In the genomic region with DNA sequence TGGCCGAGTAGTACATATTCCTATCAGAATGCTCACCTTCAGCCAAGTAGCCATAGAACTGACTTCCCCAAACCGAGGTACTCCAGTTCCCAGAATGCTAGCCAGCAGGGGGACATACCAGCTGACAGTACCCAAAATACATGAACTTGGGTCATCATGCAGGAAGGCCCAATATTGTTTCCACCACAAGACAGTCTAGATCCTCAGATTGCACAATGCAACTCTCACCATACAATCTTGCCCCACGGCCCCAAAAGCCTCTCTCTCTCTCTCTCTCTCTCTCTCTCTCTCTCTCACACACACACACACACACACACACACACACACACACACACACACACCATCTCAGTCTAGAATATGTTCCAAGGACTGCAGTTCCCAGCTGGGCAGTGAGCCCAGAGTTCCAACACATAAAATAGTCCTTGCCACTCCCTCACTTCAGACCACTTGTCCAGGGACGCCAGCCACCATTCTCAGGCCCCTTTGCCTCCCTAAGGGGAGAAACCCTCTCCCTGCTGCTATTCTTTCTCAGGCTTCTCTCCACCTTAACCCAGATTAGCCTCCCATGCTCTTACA, we compare ENCODE assay signal across 10 mouse cellular contexts. TPM values are rescaled to one million over a fixed set of nuclear protein-coding genes. Genes with fewer than 3 reads are reported as not detected.
DNase-seq lines count a peak whose midpoint lies in the region; ATAC-seq lines count a peak whose summit lies in the region.
"Had no signal": no experiment of that assay in that cellular context is flagged by ENCODE, and none has a peak within 500 bp of the region (broad histone marks: within the 10 kb centered on the region; RNA-seq: fewer than 3 reads in every experiment).

No protein-coding gene starts in this region.

- 48% methylated on average over 4 of the region's 4 CpGs for WGBS in lung, embryonic 15.5 days

- DNase-seq in kidney, postnatal 14 days: peak; percentile 45
- no peak for DNase-seq in kidney, adult 8-10 months
- peak; percentile 72 for DNase-seq in adipocyte (ENCODE audit: low spot score)
- DNase-seq in cerebellum, adult 8-10 months: no peak
- DNase-seq: kidney, adult 2 months; thymus, postnatal 36 days had no signal

- H3K27me3 ChIP-seq in lung, embryonic 15.5 days: peaks cover 10% of the 10 kb centered on the region
- H3K27me3 ChIP-seq: forebrain, embryonic 15.5 days had no signal

- no peaks in the 10 kb centered on the region for H3K9me3 ChIP-seq in lung, embryonic 15.5 days
- H3K9me3 ChIP-seq: forebrain, embryonic 15.5 days had no signal

- H3K4me1 ChIP-seq in lung, embryonic 15.5 days: peaks cover 36% of the 10 kb centered on the region

- H3K4me2 ChIP-seq in lung, embryonic 15.5 days: no peak overlapping the region; the same call in 1 of the 2 replicates
- H3K4me2 ChIP-seq: forebrain, embryonic 15.5 days had no signal

- H3K27ac ChIP-seq in lung, embryonic 15.5 days: peak overlapping the region; percentile 50; the same call in 1 of the 2 replicates
- H3K27ac ChIP-seq: forebrain, embryonic 15.5 days had no signal

- no peaks in the 10 kb centered on the region for H3K36me3 ChIP-seq in lung, embryonic 15.5 days

- H3K4me3 ChIP-seq in lung, embryonic 15.5 days: no peak overlapping the region
- H3K4me3 ChIP-seq: forebrain, embryonic 15.5 days had no signal

- peak overlapping the region; percentile 16; the same call in 1 of the 2 replicates for H3K9ac ChIP-seq in lung, embryonic 15.5 days
- H3K9ac ChIP-seq: forebrain, embryonic 15.5 days had no signal

- peak; percentile 64 for ATAC-seq in granulocyte monocyte progenitor cell, adult 5-6 weeks (replicated peaks; ENCODE audit: poor library complexity, severe bottlenecking)
- no peak for ATAC-seq in lung, embryonic 15.5 days (ENCODE audit: borderline replicate concordance, extremely low read depth, low FRiP score, low TSS enrichment)
- ATAC-seq in inflammation-experienced regulatory T-cells, adult 6 months: no peak
- ATAC-seq: forebrain, embryonic 15.5 days had no signal

RNA-seq across cellular contexts. Expression of a gene that starts 24.5 kb away (rescaled TPM):
- total RNA-seq in granulocyte monocyte progenitor cell, adult 5-6 weeks (2014; fragmentation: Nextera tagmentation): not detected in 2 replicates
- not detected in 2 replicates for total RNA-seq in granulocyte monocyte progenitor cell, adult 5-6 weeks (2017)
- polyA plus RNA-seq in lung, embryonic 15.5 days (2015; fragmentation: Nextera tagmentation; extraction: Ambion mirVana): 6.0 and 7.0 TPM in 2 replicates
- under 1 TPM in 2 of 3 experiments, not detected in 1; 0.38 to 0.47 TPM for polyA plus RNA-seq in inflammation-experienced regulatory T-cells, adult 6 months (2017; shearing (Covaris generic))

RNA-seq across cellular contexts. Expression of a gene that starts 37.7 kb away (rescaled TPM):
- 0.56 TPM in 1 of 2 replicates, not detected in the other for total RNA-seq in granulocyte monocyte progenitor cell, adult 5-6 weeks (2014; fragmentation: Nextera tagmentation)
- total RNA-seq in granulocyte monocyte progenitor cell, adult 5-6 weeks (2017): not detected in 2 replicates
- 17.1 and 18.8 TPM in 2 replicates for polyA plus RNA-seq in lung, embryonic 15.5 days (2015; fragmentation: Nextera tagmentation; extraction: Ambion mirVana)
- polyA plus RNA-seq in inflammation-experienced regulatory T-cells, adult 6 months (2017; shearing (Covaris generic)): under 1 TPM in 2 of 3 experiments, not detected in 1; 0.08 to 0.17 TPM

Comparison
In these comparisons a context has a peak if more than half of its experiments do, and no peak if none do; other contexts are left out.
1. DNase-seq: peak in kidney, postnatal 14 days (single experiment) and adipocyte (single experiment); none in kidney, adult 8-10 months (0 of 2) and cerebellum, adult 8-10 months (single experiment).
2. RNA of a gene that starts 37.7 kb away (polyA plus RNA-seq): 17.1 to 18.8 TPM in lung, embryonic 15.5 days; 0.08 to 0.17 TPM in inflammation-experienced regulatory T-cells, adult 6 months; every median in the first group is over 10 times any median in the second.